Mouse (Mus musculus): ENCODE measurements around the gene Fosl2. TPM values are rescaled to one million over a fixed set of nuclear protein-coding genes. Genes with fewer than 3 reads are reported as not detected.

Gene Fosl2
- polyA plus RNA-seq, 1 experiment from 2014 or later = 0.41 TPM

- WGBS = 86% methylated on average over 7 of the region's 7 CpGs
- H3K4me1 ChIP-seq = no peaks in the 10 kb centered on the region
- no peaks in the 10 kb centered on the region for H3K27me3 ChIP-seq (ENCODE audit: low read depth, poor library complexity, severe bottlenecking)
- no peaks in the 10 kb centered on the region for H3K36me3 ChIP-seq
- no peaks in the 10 kb centered on the region for H3K9me3 ChIP-seq (replicated peaks)
- no peak for DNase-seq (ENCODE audit: low spot score)
- no peak overlapping the region for H3K27ac ChIP-seq (replicated peaks)
- H3K4me3 ChIP-seq = no peak overlapping the region
Measured at GRCm38 (mm10) chr5:32112206-32112916, 23.2 kb upstream of the Fosl2 start.

DNA sequence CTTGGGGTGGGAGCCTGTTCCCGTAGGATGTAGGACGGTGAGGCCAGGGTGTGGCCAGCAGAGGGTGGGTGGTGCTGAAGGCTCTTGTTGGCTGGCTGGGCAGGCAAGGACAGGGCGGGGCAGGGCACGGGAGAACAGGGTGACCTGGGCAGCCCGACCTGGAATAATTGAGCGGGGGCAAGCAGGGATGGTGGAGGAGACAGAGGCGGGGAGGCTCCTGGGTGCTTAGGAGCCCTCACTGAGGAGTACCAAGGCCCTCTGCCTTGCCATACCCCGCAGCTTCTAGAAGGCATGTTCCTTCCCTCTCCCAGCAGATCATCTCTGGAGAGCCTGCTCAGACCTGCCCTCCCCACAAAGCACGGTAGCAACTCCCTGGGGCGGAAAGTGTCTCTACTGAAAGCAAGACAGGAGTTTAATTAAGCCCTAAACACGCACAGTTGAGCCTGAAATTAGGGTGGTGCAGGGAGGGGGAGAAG is 14.7 kb upstream of the Fosl2 start:
- Histone ChIP-seq H3K9me3 (replicated peaks) (no peaks in the 10 kb centered on the region), H3K4me3 (no peak overlapping the region), H3K36me3 (no peaks in the 10 kb centered on the region), H3K4me1 (0 out of 2 replicates have a peak, but pooled peaks cover 4% of the 10 kb centered on the region), H3K27ac (replicated peaks) (no peak overlapping the region), H3K27me3 (ENCODE audit: low read depth, poor library complexity, severe bottlenecking) (peaks cover 17% of the 10 kb centered on the region)
- DNase-seq (ENCODE audit: low spot score) = no peak
- 46% methylated on average over 11 of the region's 11 CpGs for WGBS

DNA sequence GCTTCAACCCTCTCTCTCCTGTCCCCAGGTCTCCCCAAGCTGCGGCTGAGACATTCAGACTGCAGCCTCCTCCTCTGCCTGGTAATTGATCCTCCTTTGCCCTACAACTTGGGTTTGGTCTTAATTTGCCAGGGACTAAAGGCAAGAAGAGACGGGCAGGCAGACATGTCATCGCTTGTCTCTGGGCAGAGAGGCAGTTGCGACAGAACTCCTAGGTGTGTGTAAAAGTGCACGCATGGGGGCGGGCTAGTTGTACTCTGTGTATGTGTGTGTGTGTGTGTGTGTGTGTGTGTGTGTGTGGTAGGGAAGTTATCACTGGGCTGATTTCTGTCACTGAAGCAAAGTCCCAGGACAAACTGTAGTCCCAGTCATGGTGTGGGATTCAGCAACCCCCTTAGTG is 13.7 kb upstream of the Fosl2 start:
- no peaks in the 10 kb centered on the region for H3K9me3 ChIP-seq (replicated peaks)
- no peak overlapping the region for H3K27ac ChIP-seq (replicated peaks)
- H3K4me1 ChIP-seq = 0 out of 2 replicates have a peak, but pooled peaks cover 4% of the 10 kb centered on the region
- 80% methylated on average over 6 of the region's 6 CpGs for WGBS
- peaks cover 17% of the 10 kb centered on the region for H3K27me3 ChIP-seq (ENCODE audit: low read depth, poor library complexity, severe bottlenecking)
- no peak overlapping the region for H3K4me3 ChIP-seq
- H3K36me3 ChIP-seq = no peaks in the 10 kb centered on the region
- DNase-seq (ENCODE audit: low spot score) = no peak

DNA sequence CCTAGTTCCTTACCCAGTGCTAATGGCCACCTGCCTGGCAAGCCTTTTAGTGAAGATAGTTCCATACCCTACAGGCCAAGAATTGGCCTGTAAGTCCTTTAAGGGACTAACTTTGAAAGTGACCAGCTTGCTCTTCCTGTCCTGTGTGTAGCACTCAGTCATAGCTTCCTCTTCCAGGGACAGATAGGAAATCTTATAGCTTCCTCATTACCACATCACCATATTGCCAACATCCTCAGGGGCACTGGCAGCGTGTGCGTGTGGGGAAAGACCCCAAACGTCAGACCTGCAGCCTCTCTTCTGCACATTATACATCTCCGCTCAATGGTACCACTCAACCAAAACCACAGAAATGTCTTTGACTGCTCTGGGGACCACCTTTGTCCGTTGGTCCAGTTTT is 13.2 kb upstream of the Fosl2 start:
- Histone ChIP-seq H3K27me3 (ENCODE audit: low read depth, poor library complexity, severe bottlenecking) (peaks cover 17% of the 10 kb centered on the region), H3K4me3 (no peak overlapping the region), H3K4me1 (0 out of 2 replicates have a peak, but pooled peaks cover 4% of the 10 kb centered on the region), H3K9me3 (replicated peaks) (no peaks in the 10 kb centered on the region), H3K36me3 (no peaks in the 10 kb centered on the region), H3K27ac (replicated peaks) (no peak overlapping the region)
- no peak for DNase-seq (ENCODE audit: low spot score)
- 86% methylated on average over 5 of the region's 5 CpGs for WGBS

DNA sequence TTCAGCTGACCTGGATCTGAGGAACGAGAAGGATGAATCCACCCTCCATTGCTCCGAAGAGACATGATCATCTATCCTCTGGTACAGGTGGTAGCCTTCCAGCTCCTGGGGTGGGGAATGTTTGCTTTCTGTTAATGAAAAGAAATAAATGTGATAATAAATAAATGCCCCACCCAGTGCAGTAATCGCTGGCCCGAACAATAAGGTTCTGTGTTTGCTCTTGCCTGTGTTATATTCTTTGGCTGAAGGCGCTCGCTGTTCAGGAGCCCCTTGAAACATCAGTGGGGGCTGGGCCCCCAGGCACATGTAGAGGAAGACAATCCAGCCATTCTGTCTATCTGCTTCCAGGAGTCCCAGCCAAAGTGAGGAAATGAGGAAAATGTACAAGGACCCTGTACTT is 10.6 kb upstream of the Fosl2 start:
- Histone ChIP-seq H3K4me1 (0 out of 2 replicates have a peak, but pooled peaks cover 4% of the 10 kb centered on the region), H3K27ac (replicated peaks) (no peak overlapping the region), H3K4me3 (no peak overlapping the region), H3K36me3 (no peaks in the 10 kb centered on the region), H3K27me3 (ENCODE audit: low read depth, poor library complexity, severe bottlenecking) (peaks cover 19% of the 10 kb centered on the region), H3K9me3 (replicated peaks) (no peaks in the 10 kb centered on the region)
- DNase-seq (ENCODE audit: low spot score) = no peak
- WGBS = 94% methylated on average over 6 of the region's 6 CpGs

GRCm38 (mm10) chr5:32127226-32127625 is 8.4 kb upstream of the Fosl2 start:
- DNase-seq (ENCODE audit: low spot score) = no peak
- no peak overlapping the region for H3K4me3 ChIP-seq

GRCm38 (mm10) chr5:32127927-32128326 is 7.7 kb upstream of the Fosl2 start:
- H3K4me1 ChIP-seq = peaks cover 3% of the 10 kb centered on the region
- H3K27ac ChIP-seq (replicated peaks) = no peak overlapping the region
- no peaks in the 10 kb centered on the region for H3K9me3 ChIP-seq (replicated peaks)
- no peaks in the 10 kb centered on the region for H3K36me3 ChIP-seq
- DNase-seq (ENCODE audit: low spot score) = no peak
- H3K4me3 ChIP-seq = no peak overlapping the region
- WGBS = 59% methylated on average over 3 of the region's 3 CpGs
- peaks cover 37% of the 10 kb centered on the region for H3K27me3 ChIP-seq (ENCODE audit: low read depth, poor library complexity, severe bottlenecking)

More at GRCm38 (mm10) chr5:32127226-32127625, 8.4 kb upstream of the Fosl2 start:
- H3K36me3 ChIP-seq = no peaks in the 10 kb centered on the region
- no peak overlapping the region for H3K27ac ChIP-seq (replicated peaks)
- H3K27me3 ChIP-seq (ENCODE audit: low read depth, poor library complexity, severe bottlenecking) = peaks cover 30% of the 10 kb centered on the region
- 78% methylated on average over 3 of the region's 3 CpGs for WGBS
- H3K4me1 ChIP-seq = no peaks in the 10 kb centered on the region
- no peaks in the 10 kb centered on the region for H3K9me3 ChIP-seq (replicated peaks)

- peak; percentile 75 for DNase-seq (ENCODE audit: low spot score)
- Histone ChIP-seq H3K27me3 (ENCODE audit: low read depth, poor library complexity, severe bottlenecking) (peaks cover 88% of the 10 kb centered on the region), H3K4me1 (peaks cover 48% of the 10 kb centered on the region), H3K9me3 (replicated peaks) (no peaks in the 10 kb centered on the region), H3K27ac (replicated peaks) (peak overlapping the region; percentile 74), H3K4me3 (peak overlapping the region; percentile 69), H3K36me3 (no peaks in the 10 kb centered on the region)
- 1% methylated on average over 45 of the region's 48 CpGs for WGBS
Measured at GRCm38 (mm10) chr5:32132971-32133501, 2.6 kb upstream of the Fosl2 start.

DNA sequence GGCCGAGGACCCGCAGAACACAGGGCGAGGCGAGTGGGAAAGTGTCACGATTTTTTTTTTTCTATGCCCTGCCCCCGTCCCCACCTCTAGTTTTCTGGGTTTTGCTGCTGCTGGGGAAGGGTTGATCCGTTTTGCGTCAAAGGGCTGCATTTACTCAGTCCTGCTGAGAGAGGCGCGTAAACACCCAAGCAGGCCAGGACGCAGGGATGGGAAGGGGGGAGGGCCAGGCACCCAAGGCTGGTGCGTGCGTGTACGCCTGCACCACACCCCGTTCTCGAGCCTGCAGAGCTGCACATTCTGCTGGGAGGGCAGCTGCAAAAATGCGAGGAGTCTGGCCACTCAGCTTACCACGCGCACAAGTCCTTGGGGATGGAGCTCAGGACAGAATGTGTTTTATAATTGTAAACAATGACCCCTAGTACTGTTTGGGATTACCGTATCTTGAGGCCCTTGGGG is 2.0 kb upstream of the Fosl2 start:
- Histone ChIP-seq H3K4me1 (peaks cover 48% of the 10 kb centered on the region), H3K9me3 (replicated peaks) (no peaks in the 10 kb centered on the region), H3K4me3 (peak overlapping the region; percentile 69), H3K36me3 (no peaks in the 10 kb centered on the region), H3K27me3 (ENCODE audit: low read depth, poor library complexity, severe bottlenecking) (peaks cover 94% of the 10 kb centered on the region), H3K27ac (replicated peaks) (peak overlapping the region; percentile 74)
- under 1% methylated on average over 20 of the region's 20 CpGs for WGBS
- DNase-seq (ENCODE audit: low spot score) = peak; percentile 57

- peaks cover 48% of the 10 kb centered on the region for H3K4me1 ChIP-seq
- H3K36me3 ChIP-seq = no peaks in the 10 kb centered on the region
- peak; percentile 27 for DNase-seq (ENCODE audit: low spot score)
- peaks cover 97% of the 10 kb centered on the region for H3K27me3 ChIP-seq (ENCODE audit: low read depth, poor library complexity, severe bottlenecking)
- peak overlapping the region; percentile 69 for H3K4me3 ChIP-seq
- H3K27ac ChIP-seq (replicated peaks) = no peak overlapping the region
- H3K9me3 ChIP-seq (replicated peaks) = no peaks in the 10 kb centered on the region
- 3% methylated on average over 21 of the region's 21 CpGs for WGBS
Measured at GRCm38 (mm10) chr5:32134051-32134732, 1.4 kb upstream of the Fosl2 start.

DNA sequence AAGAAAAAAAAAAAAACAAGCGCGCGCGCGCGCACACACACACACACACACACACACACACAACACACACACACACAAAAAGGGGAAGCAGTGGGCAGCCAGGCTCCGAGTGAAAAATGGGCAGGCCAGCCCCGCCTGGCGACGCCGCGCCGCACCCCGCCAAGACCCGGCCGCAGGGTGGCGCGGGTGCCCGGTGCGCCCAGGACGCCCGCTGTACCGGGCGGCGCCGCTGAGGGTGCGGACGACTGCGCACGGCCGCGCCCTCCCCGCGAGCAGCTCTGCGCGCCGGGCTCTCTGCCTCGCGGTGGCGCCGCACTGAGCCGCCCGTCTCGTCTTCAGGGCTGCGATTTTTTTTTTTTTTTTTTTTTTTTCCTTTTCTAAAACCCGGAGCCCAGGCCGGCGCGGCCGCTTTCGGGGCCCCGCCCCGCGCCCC is 682 bp upstream of the Fosl2 start:
- Histone ChIP-seq H3K36me3 (no peaks in the 10 kb centered on the region), H3K9me3 (replicated peaks) (no peaks in the 10 kb centered on the region), H3K4me1 (peaks cover 48% of the 10 kb centered on the region), H3K4me3 (peak overlapping the region; percentile 69), H3K27me3 (ENCODE audit: low read depth, poor library complexity, severe bottlenecking) (peaks cover 97% of the 10 kb centered on the region), H3K27ac (replicated peaks) (peak overlapping the region; percentile 87)
- 0% methylated on average over 49 of the region's 54 CpGs for WGBS
- no peak for DNase-seq (ENCODE audit: low spot score)

DNA sequence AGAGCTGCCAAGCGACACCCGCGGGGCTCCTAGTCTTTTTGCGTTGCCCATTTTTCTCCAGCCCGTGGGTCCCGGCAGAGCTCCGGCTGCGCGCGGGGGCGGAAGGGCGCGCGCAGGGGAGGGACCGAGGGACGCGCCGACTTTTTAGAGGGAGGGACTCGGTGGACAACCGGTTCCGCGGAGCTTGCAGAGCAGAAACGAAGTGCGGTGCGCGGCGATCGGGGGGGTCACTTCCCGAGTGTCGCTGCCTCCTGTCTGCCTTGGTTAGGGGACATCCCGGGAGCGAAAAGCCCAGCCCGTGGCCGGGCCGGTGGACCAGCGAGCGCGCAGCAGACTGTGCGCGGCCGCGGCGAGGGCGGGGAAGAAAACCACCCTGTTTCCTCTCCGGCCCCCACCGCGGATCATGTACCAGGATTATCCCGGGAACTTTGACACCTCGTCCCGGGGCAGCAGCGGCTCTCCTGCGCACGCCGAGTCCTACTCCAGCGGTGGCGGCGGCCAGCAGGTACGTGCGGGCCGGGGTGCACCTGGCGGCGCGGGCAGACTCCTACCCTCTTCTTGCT is 781 bp downstream of the Fosl2 start:
- DNase-seq (ENCODE audit: low spot score) = peak; percentile 53
- Histone ChIP-seq H3K9me3 (replicated peaks) (no peaks in the 10 kb centered on the region), H3K36me3 (no peaks in the 10 kb centered on the region), H3K4me1 (peaks cover 48% of the 10 kb centered on the region), H3K4me3 (peak overlapping the region; percentile 69), H3K27me3 (ENCODE audit: low read depth, poor library complexity, severe bottlenecking) (peaks cover 83% of the 10 kb centered on the region), H3K27ac (replicated peaks) (peak overlapping the region; percentile 87)
- WGBS = 0% methylated on average over 63 of the region's 63 CpGs
